Mouse (Mus musculus): ENCODE data around the gene Sv2b. TPM values are rescaled to one million over a fixed set of nuclear protein-coding genes. Genes with fewer than 3 reads are reported as not detected.

The Sv2b gene
- polyA plus RNA-seq, 1 experiment, result 0.43 TPM

DNA sequence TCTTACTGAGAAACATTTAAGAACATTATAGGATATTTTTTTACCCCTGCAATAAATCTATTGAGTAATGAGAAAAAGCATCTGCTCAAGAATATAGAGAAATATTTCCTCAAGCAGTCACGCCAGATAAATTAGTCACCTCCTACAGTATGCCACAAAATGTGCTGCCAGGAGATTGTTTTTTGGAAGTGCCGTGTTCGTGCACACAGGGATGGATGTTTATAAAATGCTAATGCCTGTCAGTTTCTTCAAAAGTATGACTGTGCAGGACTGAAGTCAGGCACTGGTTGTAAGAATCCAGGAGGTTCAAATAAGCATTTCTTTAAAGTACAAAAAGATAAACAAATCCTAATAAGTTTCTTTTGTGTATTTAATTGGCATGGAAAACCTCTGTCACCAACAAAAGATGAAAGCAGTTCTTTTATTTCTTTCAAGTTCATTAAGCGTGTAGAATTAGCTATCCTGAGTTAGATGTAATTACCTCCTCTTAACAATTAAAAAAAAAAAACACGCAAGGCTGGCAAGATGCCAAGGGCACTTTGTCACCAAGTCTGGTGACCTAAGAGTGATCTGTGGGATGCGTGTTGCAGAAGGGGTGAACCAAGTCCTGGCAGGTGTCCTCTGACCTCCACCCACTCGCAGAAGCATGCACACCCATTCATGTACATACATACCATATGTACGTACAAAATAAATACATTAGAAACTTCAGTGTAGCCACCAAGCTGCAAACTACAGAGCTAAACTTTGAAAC is 68.1 kb downstream of the Sv2b start:
- Histone ChIP-seq H3K4me1 (ENCODE audit: control insufficient read depth, insufficient read depth, low read length) (no peaks in the 10 kb centered on the region), H3K4me3 (ENCODE audit: control insufficient read depth, low read depth, low read length) (no peak overlapping the region), H3K27me3 (ENCODE audit: control insufficient read depth, insufficient read depth, low read length) (no peaks in the 10 kb centered on the region), H3K27ac (ENCODE audit: control insufficient read depth, insufficient read depth, low read depth, low read length) (no peak overlapping the region), H3K36me3 (ENCODE audit: control insufficient read depth, insufficient read depth, low read length) (no peaks in the 10 kb centered on the region)
- TF ChIP-seq POLR2A (IDR thresholded peaks at IDR 0.05; ENCODE audit: control insufficient read depth, low read depth, low read length) (no peak), CTCF (IDR thresholded peaks at IDR 0.05; ENCODE audit: control insufficient read depth, insufficient read depth, insufficient replicate concordance, low read depth, low read length) (no peak)

DNA sequence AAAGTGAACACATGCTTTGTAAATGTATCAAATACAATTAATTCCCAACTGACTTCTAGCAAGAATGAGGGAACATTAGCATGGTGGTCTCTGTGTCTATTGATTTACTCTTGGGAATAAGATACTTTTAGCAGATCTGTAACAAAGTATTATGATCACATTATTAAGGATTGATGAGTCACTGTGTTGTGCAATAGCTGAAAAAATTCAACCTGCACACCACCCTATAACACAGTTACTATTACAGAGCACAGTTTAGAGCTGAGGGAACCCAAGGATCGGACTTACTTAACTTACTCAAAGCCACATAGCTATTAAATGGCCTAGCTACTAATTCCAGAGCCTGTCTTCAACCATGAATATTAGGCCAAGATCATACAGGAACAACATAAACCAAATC is 72.7 kb downstream of the Sv2b start:
- no peak for TF ChIP-seq POLR2A (IDR thresholded peaks at IDR 0.05; ENCODE audit: control insufficient read depth, low read depth, low read length)
- no peak for TF ChIP-seq CTCF (IDR thresholded peaks at IDR 0.05; ENCODE audit: control insufficient read depth, insufficient read depth, insufficient replicate concordance, low read depth, low read length)
- Histone ChIP-seq H3K36me3 (ENCODE audit: control insufficient read depth, insufficient read depth, low read length) (no peaks in the 10 kb centered on the region), H3K4me3 (ENCODE audit: control insufficient read depth, low read depth, low read length) (no peak overlapping the region), H3K27ac (ENCODE audit: control insufficient read depth, insufficient read depth, low read depth, low read length) (no peak overlapping the region), H3K27me3 (ENCODE audit: control insufficient read depth, insufficient read depth, low read length) (no peaks in the 10 kb centered on the region), H3K4me1 (ENCODE audit: control insufficient read depth, insufficient read depth, low read length) (no peaks in the 10 kb centered on the region)

DNA sequence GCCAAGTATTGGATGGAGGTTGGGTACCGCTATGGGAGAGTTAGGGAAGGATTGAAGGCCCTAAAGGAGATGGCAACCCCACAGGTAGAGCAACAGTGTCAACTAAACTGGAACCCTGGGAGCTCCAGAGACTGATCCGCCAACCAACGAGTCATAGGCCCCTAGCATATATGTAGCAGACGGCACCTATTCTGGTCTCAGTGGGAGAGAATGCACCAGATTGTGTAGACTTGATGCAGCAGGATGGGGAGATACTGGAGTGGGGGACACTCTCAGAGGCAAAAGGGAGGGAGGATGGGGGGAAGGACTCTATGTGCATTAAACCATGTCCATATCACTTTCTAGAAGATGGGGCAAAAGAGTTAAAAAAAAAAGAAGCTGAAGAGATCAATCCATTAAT is 84.9 kb downstream of the Sv2b start:
- TF ChIP-seq POLR2A (IDR thresholded peaks at IDR 0.05; ENCODE audit: control insufficient read depth, low read depth, low read length), result no peak
- TF ChIP-seq CTCF (IDR thresholded peaks at IDR 0.05; ENCODE audit: control insufficient read depth, insufficient read depth, insufficient replicate concordance, low read depth, low read length), result no peak
- no peaks in the 10 kb centered on the region for H3K4me1 ChIP-seq (ENCODE audit: control insufficient read depth, insufficient read depth, low read length)

DNA sequence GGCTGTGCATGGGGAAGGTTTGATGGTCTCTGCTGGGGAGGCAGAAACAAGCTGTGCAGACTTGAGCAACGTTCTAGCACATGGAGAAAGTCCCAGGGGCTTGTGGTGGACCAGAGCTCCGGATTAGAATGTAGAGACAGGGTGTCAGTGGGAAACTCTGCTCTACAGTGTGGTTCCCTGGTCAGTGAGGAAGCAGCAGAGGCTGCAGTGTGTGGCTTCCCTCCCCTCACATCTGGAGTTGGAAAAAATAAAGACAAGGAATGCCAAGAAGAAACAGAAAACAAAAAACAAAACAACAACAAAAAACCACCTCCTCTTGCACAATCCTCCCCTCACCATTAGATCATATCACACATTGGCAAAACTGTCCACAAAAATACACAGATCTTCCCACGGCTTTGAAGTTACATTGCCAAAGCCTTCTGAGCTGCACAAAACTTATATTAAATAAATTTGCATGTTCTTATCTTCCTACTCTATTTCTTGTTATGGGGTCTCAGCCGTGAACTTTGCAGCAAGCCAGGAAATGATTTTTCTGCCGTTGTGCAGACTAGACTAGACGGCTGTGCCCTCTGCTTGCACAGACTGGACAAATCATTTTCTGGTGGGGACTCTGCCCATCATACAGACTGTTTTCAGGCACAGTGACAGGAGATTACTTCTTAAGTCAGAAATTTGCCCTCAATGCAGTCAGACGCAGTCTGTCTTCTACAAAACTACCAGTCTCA is 86.2 kb downstream of the Sv2b start:
- no peak overlapping the region for H3K27ac ChIP-seq (ENCODE audit: control insufficient read depth, insufficient read depth, low read depth, low read length)
- H3K36me3 ChIP-seq (ENCODE audit: control insufficient read depth, insufficient read depth, low read length), result no peaks in the 10 kb centered on the region
- H3K27me3 ChIP-seq (ENCODE audit: control insufficient read depth, insufficient read depth, low read length), result no peaks in the 10 kb centered on the region
- H3K4me3 ChIP-seq (ENCODE audit: control insufficient read depth, low read depth, low read length), result no peak overlapping the region
- TF ChIP-seq POLR2A (IDR thresholded peaks at IDR 0.05; ENCODE audit: control insufficient read depth, low read depth, low read length) (no peak), CTCF (IDR thresholded peaks at IDR 0.05; ENCODE audit: control insufficient read depth, insufficient read depth, insufficient replicate concordance, low read depth, low read length) (no peak)
- H3K4me1 ChIP-seq (ENCODE audit: control insufficient read depth, insufficient read depth, low read length), result no peaks in the 10 kb centered on the region

More for the DNA sequence above, 84.9 kb downstream of the Sv2b start:
- no peak overlapping the region for H3K27ac ChIP-seq (ENCODE audit: control insufficient read depth, insufficient read depth, low read depth, low read length)
- no peaks in the 10 kb centered on the region for H3K36me3 ChIP-seq (ENCODE audit: control insufficient read depth, insufficient read depth, low read length)
- no peaks in the 10 kb centered on the region for H3K27me3 ChIP-seq (ENCODE audit: control insufficient read depth, insufficient read depth, low read length)
- no peak overlapping the region for H3K4me3 ChIP-seq (ENCODE audit: control insufficient read depth, low read depth, low read length)

DNA sequence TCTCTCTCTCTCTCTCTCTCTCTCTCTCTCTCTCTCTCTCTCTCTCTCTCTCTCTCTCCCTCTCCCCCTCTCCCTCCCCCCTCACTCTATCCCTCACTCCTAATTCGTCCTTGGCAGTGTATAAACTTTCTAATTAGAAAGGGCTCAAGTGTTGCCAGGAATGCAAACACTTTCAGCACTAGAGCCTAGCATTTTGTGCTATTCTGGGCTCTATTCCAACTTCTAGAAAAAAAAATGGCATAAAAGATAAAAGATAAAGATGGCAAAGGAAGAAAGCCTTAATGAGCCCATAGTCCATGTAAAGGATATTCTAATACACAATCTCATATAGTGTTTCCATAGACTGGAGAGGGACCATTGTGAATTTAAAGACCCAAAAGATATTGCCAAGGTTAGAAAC is 88.3 kb downstream of the Sv2b start:
- no peaks in the 10 kb centered on the region for H3K4me1 ChIP-seq (ENCODE audit: control insufficient read depth, insufficient read depth, low read length)
- H3K4me3 ChIP-seq (ENCODE audit: control insufficient read depth, low read depth, low read length), result no peak overlapping the region
- H3K27ac ChIP-seq (ENCODE audit: control insufficient read depth, insufficient read depth, low read depth, low read length), result no peak overlapping the region
- no peaks in the 10 kb centered on the region for H3K36me3 ChIP-seq (ENCODE audit: control insufficient read depth, insufficient read depth, low read length)
- H3K27me3 ChIP-seq (ENCODE audit: control insufficient read depth, insufficient read depth, low read length), result no peaks in the 10 kb centered on the region
- TF ChIP-seq CTCF (IDR thresholded peaks at IDR 0.05; ENCODE audit: control insufficient read depth, insufficient read depth, insufficient replicate concordance, low read depth, low read length) (no peak), POLR2A (IDR thresholded peaks at IDR 0.05; ENCODE audit: control insufficient read depth, low read depth, low read length) (no peak)

DNA sequence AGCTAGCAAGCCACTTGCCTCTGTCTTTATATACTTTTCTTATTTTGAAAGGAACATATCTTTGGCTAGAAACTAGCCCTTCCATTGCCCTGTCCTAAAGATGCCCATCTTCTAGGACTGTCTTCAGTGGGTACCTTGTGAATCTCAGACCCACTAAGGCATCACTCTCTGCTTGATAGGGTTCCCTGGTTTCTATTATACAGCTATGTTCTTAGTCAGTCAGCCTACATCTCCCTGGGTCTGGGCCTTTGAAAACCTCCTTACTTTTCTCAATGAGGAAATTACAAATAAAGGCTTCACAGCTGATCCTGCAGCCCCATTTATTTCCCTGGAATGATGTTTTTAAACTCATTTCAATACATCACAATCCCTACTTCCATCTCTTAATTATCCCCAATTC is 88.8 kb downstream of the Sv2b start:
- Histone ChIP-seq H3K4me3 (ENCODE audit: control insufficient read depth, low read depth, low read length) (no peak overlapping the region), H3K27me3 (ENCODE audit: control insufficient read depth, insufficient read depth, low read length) (no peaks in the 10 kb centered on the region), H3K36me3 (ENCODE audit: control insufficient read depth, insufficient read depth, low read length) (no peaks in the 10 kb centered on the region), H3K4me1 (ENCODE audit: control insufficient read depth, insufficient read depth, low read length) (no peaks in the 10 kb centered on the region), H3K27ac (ENCODE audit: control insufficient read depth, insufficient read depth, low read depth, low read length) (no peak overlapping the region)
- no peak for TF ChIP-seq POLR2A (IDR thresholded peaks at IDR 0.05; ENCODE audit: control insufficient read depth, low read depth, low read length)
- no peak for TF ChIP-seq CTCF (IDR thresholded peaks at IDR 0.05; ENCODE audit: control insufficient read depth, insufficient read depth, insufficient replicate concordance, low read depth, low read length)

DNA sequence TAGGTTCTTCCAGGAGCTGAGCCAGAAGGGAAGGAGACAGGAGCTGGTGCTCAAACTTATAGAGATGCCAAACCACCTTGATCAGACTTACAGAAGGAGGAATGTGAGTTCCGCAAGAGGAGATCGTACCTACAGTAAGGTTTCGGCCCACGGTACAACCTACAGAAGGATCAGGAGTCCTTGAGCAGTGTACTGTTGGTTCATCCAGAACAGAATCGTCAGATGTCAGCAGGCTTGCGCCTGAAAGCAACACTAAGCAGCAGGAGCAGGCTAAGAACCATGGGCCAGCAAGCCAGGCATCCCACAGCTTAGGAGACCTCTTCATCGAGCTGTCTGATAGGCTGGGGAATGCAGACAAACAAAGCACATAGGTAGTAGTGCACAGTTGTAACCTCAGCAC is 92.9 kb downstream of the Sv2b start:
- TF ChIP-seq CTCF (IDR thresholded peaks at IDR 0.05; ENCODE audit: control insufficient read depth, insufficient read depth, insufficient replicate concordance, low read depth, low read length), result no peak
- TF ChIP-seq POLR2A (IDR thresholded peaks at IDR 0.05; ENCODE audit: control insufficient read depth, low read depth, low read length), result no peak
- Histone ChIP-seq H3K27me3 (ENCODE audit: control insufficient read depth, insufficient read depth, low read length) (no peaks in the 10 kb centered on the region), H3K36me3 (ENCODE audit: control insufficient read depth, insufficient read depth, low read length) (no peaks in the 10 kb centered on the region), H3K4me1 (ENCODE audit: control insufficient read depth, insufficient read depth, low read length) (no peaks in the 10 kb centered on the region), H3K4me3 (ENCODE audit: control insufficient read depth, low read depth, low read length) (no peak overlapping the region), H3K27ac (ENCODE audit: control insufficient read depth, insufficient read depth, low read depth, low read length) (no peak overlapping the region)
